Mouse (Mus musculus) liver, adult 2 months (tissue): ENCODE results near the gene Otp.

ENCODE experiments used
- CTCF ChIP-seq: fragments of 200-500 bp; IDR thresholded peaks from 2 replicates; pipeline ENCODE4 v1.5.1; 2011; ENCODE audit warnings: low read depth, low read length, control low read depth
- POLR2A ChIP-seq: fragments of 200-500 bp; IDR thresholded peaks from 2 replicates; pipeline ENCODE4 v1.6.1; 2011; ENCODE audit warnings: low read length, control low read depth; ENCODE audit not compliant: insufficient read depth; ENCODE audit errors: extremely low read depth

DNA sequence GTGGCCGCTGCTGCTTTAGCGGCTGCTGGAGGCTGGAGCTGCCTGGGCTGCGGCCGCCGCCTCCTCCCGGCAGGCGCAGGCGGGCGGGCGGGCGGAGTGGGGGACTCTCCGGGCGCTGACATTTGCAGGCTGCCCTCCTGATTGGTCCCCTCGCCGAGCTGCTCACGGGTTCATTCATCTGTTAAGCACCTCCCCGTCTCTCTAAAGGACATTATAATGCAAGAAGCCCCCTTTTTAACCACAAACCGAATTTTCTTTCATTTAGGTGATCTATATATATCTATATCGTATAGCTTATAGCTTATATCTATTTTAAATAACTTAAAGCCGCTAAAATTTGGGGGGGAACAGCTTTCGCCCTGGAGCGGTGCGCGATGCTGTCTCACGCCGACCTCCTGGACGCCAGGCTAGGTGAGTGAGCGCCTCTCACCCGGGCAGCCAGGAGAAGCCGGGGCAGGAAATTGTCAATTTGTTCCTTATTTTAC lies at the start of gene Otp:
- TF ChIP-seq CTCF: no peak
- TF ChIP-seq POLR2A: no peak
